Mouse (Mus musculus) CH12.LX (cell line): ENCODE measurements around the gene Aff1. TPM values are rescaled to one million over a fixed set of nuclear protein-coding genes. Genes with fewer than 3 reads are reported as not detected.

Source experiments
- DNase-seq: peaks from one replicate; pipeline ENCODE4 v3.0.0-alpha.2; 2013; ENCODE audit errors: extremely low read depth
- H3K27ac ChIP-seq: 2 replicates; pipeline ENCODE4 v1.5.1; 2012; ENCODE audit warnings: low read depth, mild to moderate bottlenecking, control low read depth, moderate library complexity; ENCODE audit not compliant: insufficient read depth
- H3K27me3 ChIP-seq: replicated peaks from 2 replicates; pipeline ENCODE3; 2012; ENCODE audit warnings: inconsistent platforms
- H3K36me3 ChIP-seq, 2 experiments: replicated peaks in 1 of 2; 2 replicates each; pipeline versions ENCODE3 to v1.6.1; 2012; ENCODE audit warnings: inconsistent platforms in 1 of 2, low read length in 1 of 2, mild to moderate bottlenecking in 1 of 2, mixed read lengths in 1 of 2, moderate library complexity in 1 of 2; ENCODE audit not compliant: control insufficient read depth in 1 of 2, insufficient read depth in 1 of 2
- H3K4me1 ChIP-seq, 2 experiments: 2 replicates each; pipeline ENCODE4 v1.6.1; 2012; ENCODE audit warnings: inconsistent platforms in 1 of 2, moderate library complexity in 1 of 2; ENCODE audit not compliant: insufficient read depth in 2 of 2, control insufficient read depth in 1 of 2
- H3K4me2 ChIP-seq: 2 replicates; pipeline ENCODE4 v1.6.1; 2012; ENCODE audit warnings: low read depth, mild to moderate bottlenecking, control low read depth; ENCODE audit not compliant: poor library complexity, insufficient read depth, severe bottlenecking
- H3K4me3 ChIP-seq, 3 experiments: fragments of 150-350 bp in 1 of 3; sonication (generic) in 1 of 3; replicated peaks in 1 of 3; 2 replicates each; pipeline versions ENCODE3 to v1.5.1; 2011 to 2012; ENCODE audit warnings: low read depth in 2 of 3, low read length in 2 of 3, mild to moderate bottlenecking in 2 of 3, moderate library complexity in 2 of 3, control low read depth in 1 of 3, improper control_type of control experiment in 1 of 3, inconsistent platforms in 1 of 3, mixed read lengths in 1 of 3; ENCODE audit not compliant: poor library complexity in 1 of 3
- H3K79me2 ChIP-seq: replicated peaks from 2 replicates; pipeline ENCODE4 v1.6.1; 2012; ENCODE audit warnings: mild to moderate bottlenecking, moderate library complexity; ENCODE audit not compliant: control insufficient read depth, poor library complexity, insufficient read depth, severe bottlenecking; ENCODE audit errors: extremely low read depth
- H3K9ac ChIP-seq: 2 replicates; pipeline ENCODE4 v1.6.1; 2012; ENCODE audit warnings: low read depth, mild to moderate bottlenecking, control low read depth, moderate library complexity; ENCODE audit not compliant: insufficient read depth
- H3K9me3 ChIP-seq: replicated peaks from 2 replicates; pipeline ENCODE3; 2012; ENCODE audit warnings: low read length, inconsistent platforms, mixed read lengths
- BHLHE40 ChIP-seq: IDR thresholded peaks from 2 replicates; pipeline ENCODE4 v1.6.1; 2011; ENCODE audit warnings: mild to moderate bottlenecking, low read depth, low read length, improper control_type of control experiment
- CHD1 ChIP-seq: IDR thresholded peaks from 2 replicates; pipeline ENCODE4 v1.6.1; 2012; ENCODE audit warnings: low read depth, low read length, improper control_type of control experiment, inconsistent platforms
- CHD2 ChIP-seq: IDR thresholded peaks from 2 replicates; pipeline ENCODE4 v1.6.1; 2011; ENCODE audit warnings: low read length, improper control_type of control experiment
- CTCF ChIP-seq, 2 experiments: IDR thresholded peaks in 1 of 2; conservative IDR thresholded peaks in 1 of 2; 2 replicates each; pipeline ENCODE4 v1.5.1; 2011 to 2012; ENCODE audit warnings: low read depth in 2 of 2, low read length in 2 of 2, improper control_type of control experiment in 1 of 2, inconsistent platforms in 1 of 2, mild to moderate bottlenecking in 1 of 2, moderate library complexity in 1 of 2
- ETS1 ChIP-seq: conservative IDR thresholded peaks from 2 replicates; pipeline ENCODE4 v1.6.1; 2012; ENCODE audit warnings: low read depth, mild to moderate bottlenecking, inconsistent platforms, low read length, improper control_type of control experiment, moderate library complexity
- GABPA ChIP-seq: IDR thresholded peaks from 2 replicates; pipeline ENCODE4 v1.6.1; 2012; ENCODE audit warnings: low read depth, low read length, improper control_type of control experiment, inconsistent platforms; ENCODE audit not compliant: insufficient replicate concordance
- IRF4 ChIP-seq: IDR thresholded peaks from 2 replicates; pipeline ENCODE4 v1.6.1; 2014; ENCODE audit warnings: low read depth, mild to moderate bottlenecking, inconsistent platforms, low read length, improper control_type of control experiment
- JUND ChIP-seq: conservative IDR thresholded peaks from 2 replicates; pipeline ENCODE4 v1.6.1; 2011; ENCODE audit warnings: low read depth, low read length, improper control_type of control experiment
- KAT2A ChIP-seq: IDR thresholded peaks from 2 replicates; pipeline ENCODE4 v1.6.1; 2012; ENCODE audit warnings: low read length, improper control_type of control experiment, inconsistent platforms; ENCODE audit not compliant: insufficient replicate concordance
- MAFK ChIP-seq: IDR thresholded peaks from 2 replicates; pipeline ENCODE4 v1.6.1; 2011; ENCODE audit warnings: low read length, improper control_type of control experiment; ENCODE audit not compliant: insufficient replicate concordance
- MAZ ChIP-seq: IDR thresholded peaks from 2 replicates; pipeline ENCODE4 v1.6.1; 2012; ENCODE audit warnings: low read depth, mild to moderate bottlenecking, inconsistent platforms, low read length, improper control_type of control experiment, moderate library complexity
- MEF2A ChIP-seq: IDR thresholded peaks from 2 replicates; pipeline ENCODE4 v1.6.1; 2014; ENCODE audit warnings: low read depth, mild to moderate bottlenecking, inconsistent platforms, low read length, improper control_type of control experiment, borderline replicate concordance
- MXI1 ChIP-seq: IDR thresholded peaks from 2 replicates; pipeline ENCODE4 v1.6.1; 2011; ENCODE audit warnings: mild to moderate bottlenecking, low read depth, low read length, improper control_type of control experiment
- MYC ChIP-seq: IDR thresholded peaks from 2 replicates; pipeline ENCODE4 v1.6.1; 2011; ENCODE audit warnings: low read depth, mild to moderate bottlenecking, improper control_type of control experiment, low read length
- NRF1 ChIP-seq: IDR thresholded peaks from 2 replicates; pipeline ENCODE4 v1.6.1; 2014; ENCODE audit warnings: low read depth, mild to moderate bottlenecking, inconsistent platforms, low read length, improper control_type of control experiment, moderate library complexity
- PAX5 ChIP-seq: IDR thresholded peaks from 2 replicates; pipeline ENCODE4 v1.6.1; 2012; ENCODE audit warnings: low read length, inconsistent platforms, mixed read lengths
- POLR2AphosphoS2 ChIP-seq: IDR thresholded peaks from 2 replicates; pipeline ENCODE4 v1.6.1; 2011; ENCODE audit warnings: low read depth, low read length, improper control_type of control experiment
- RAD21 ChIP-seq: IDR thresholded peaks from 2 replicates; pipeline ENCODE4 v1.6.1; 2011; ENCODE audit warnings: low read depth, mild to moderate bottlenecking, low read length, improper control_type of control experiment, moderate library complexity
- RCOR1 ChIP-seq: conservative IDR thresholded peaks from 2 replicates; pipeline ENCODE4 v1.6.1; 2012; ENCODE audit warnings: low read depth, mild to moderate bottlenecking, inconsistent platforms, low read length, improper control_type of control experiment
- SIN3A ChIP-seq: IDR thresholded peaks from 2 replicates; pipeline ENCODE4 v1.6.1; 2012; ENCODE audit warnings: low read length, improper control_type of control experiment, inconsistent platforms
- SMC3 ChIP-seq: IDR thresholded peaks from 2 replicates; pipeline ENCODE4 v1.6.1; 2011; ENCODE audit warnings: low read depth, low read length, improper control_type of control experiment
- TBP ChIP-seq: conservative IDR thresholded peaks from 2 replicates; pipeline ENCODE4 v1.6.1; 2011; ENCODE audit warnings: low read depth, low read length, improper control_type of control experiment
- TCF12 ChIP-seq: IDR thresholded peaks from 2 replicates; pipeline ENCODE4 v1.6.1; 2014; ENCODE audit warnings: low read depth, mild to moderate bottlenecking, inconsistent platforms, low read length, improper control_type of control experiment
- UBTF ChIP-seq: IDR thresholded peaks from 2 replicates; pipeline ENCODE4 v1.6.1; 2012; ENCODE audit warnings: low read depth, mild to moderate bottlenecking, inconsistent platforms, low read length, improper control_type of control experiment, moderate library complexity
- USF2 ChIP-seq: conservative IDR thresholded peaks from 2 replicates; pipeline ENCODE4 v1.6.1; 2011; ENCODE audit warnings: low read depth, low read length, improper control_type of control experiment
- ZC3H11A ChIP-seq: IDR thresholded peaks from 2 replicates; pipeline ENCODE4 v1.6.1; 2012; ENCODE audit warnings: low read depth, mild to moderate bottlenecking, inconsistent platforms, low read length, improper control_type of control experiment
- ZKSCAN1 ChIP-seq: IDR thresholded peaks from 2 replicates; pipeline ENCODE4 v1.6.1; 2012; ENCODE audit warnings: low read depth, inconsistent platforms, low read length, improper control_type of control experiment, borderline replicate concordance
- ZMIZ1 ChIP-seq: IDR thresholded peaks from 2 replicates; pipeline ENCODE4 v1.6.1; 2012; ENCODE audit warnings: low read depth, mild to moderate bottlenecking, inconsistent platforms, low read length, improper control_type of control experiment
- dilution Hi-C: fragments of 300-500 bp; cut with MboI; formaldehyde crosslinking; loops from 2 replicates; pipeline ENCODE4 v1.14.3; 2020; ENCODE audit warnings: low sequenced_read_pairs; ENCODE audit not compliant: extremely low pct_unique_long_range_greater_than_20kb, extremely low pct_ligation_motif_present
- in situ Hi-C: fragments of 300-500 bp; cut with MboI; formaldehyde crosslinking; loops from 3 replicates; pipeline ENCODE4 v1.14.3; 2019; ENCODE audit warnings: low sequenced_read_pairs, low pct_ligation_motif_present, low pct_unique_long_range_greater_than_20kb, mixed read lengths
- polyA plus RNA-seq: library from polyadenylated mRNA; unstranded; fragments of >175 nt; gene quantifications from 2 replicates; pipeline ENCODE4 v1.2.1, GENCODE M21; 2012; ENCODE audit warnings: low read depth; ENCODE audit not compliant: insufficient read length
- total RNA-seq, 2 experiments: library from RNA; depleted of rRNA; stranded (reverse); fragments of 300-350 nt in 1 of 2; fragments of >200 nt in 1 of 2; gene quantifications; 2 replicates each; pipeline ENCODE4 v1.2.3; 2012 to 2014

Gene Aff1
- total and polyA plus RNA-seq, 3 experiments = 13.2 to 38.9 (median 21.8) TPM

DNA sequence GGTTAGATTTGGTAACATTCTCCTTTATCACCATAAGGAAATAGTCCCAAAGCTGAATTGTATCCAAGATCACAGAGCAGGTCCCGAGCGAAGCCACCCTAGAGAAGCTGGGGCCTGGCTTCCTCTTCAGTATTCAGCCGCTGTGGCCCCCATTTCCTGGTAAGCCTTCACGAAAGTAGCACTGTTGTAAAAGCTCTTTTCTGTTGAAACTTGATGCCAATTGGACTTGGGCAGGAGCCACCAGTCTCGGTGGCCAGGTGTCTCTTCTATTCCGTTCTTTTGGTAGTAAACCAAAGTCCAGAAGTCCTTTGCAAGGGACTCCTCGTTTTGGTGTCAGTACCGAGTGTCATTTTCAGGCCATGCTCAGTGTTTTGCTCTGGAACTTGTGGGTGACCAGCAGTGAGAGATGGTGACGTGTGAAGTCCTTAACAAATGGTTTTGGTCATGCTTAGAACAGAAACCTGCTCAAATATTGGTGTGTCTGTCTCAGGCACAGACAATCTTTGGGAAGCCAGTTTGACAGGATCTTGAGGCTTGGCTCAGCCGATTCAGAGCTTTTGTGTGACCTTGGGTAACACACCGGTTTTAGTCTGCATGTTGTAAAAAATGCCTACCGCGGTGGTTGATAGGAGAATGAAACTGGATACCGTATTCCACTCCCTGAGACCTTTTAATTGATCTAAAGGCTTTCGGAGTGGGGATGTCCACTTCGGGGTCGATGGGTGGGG lies 114.8 kb downstream of the Aff1 start:
- Histone ChIP-seq H3K4me3 (no peak overlapping the region), H3K4me1 (peaks cover 10 to 33% of the 10 kb centered on the region in 2 experiments; a peak in 3 of 4 replicates), H3K27me3 (no peaks in the 10 kb centered on the region), H3K9ac (no peak overlapping the region), H3K9me3 (no peaks in the 10 kb centered on the region), H3K36me3 (peaks cover 31 to 80% of the 10 kb centered on the region in 2 experiments), H3K4me2 (no peak overlapping the region), H3K79me2 (peaks cover 73% of the 10 kb centered on the region), H3K27ac (no peak overlapping the region)
- no peak for DNase-seq
- no peak for TF ChIP-seq UBTF
- no peak for TF ChIP-seq ZMIZ1
- no peak for TF ChIP-seq MAFK
- TF ChIP-seq MYC = no peak
- TF ChIP-seq CHD1 = no peak
- no peak for TF ChIP-seq TCF12
- no peak for TF ChIP-seq ETS1
- TF ChIP-seq RCOR1 = no peak
- TF ChIP-seq USF2 = no peak
- no peak for TF ChIP-seq CHD2
- TF ChIP-seq CTCF (conservative IDR thresholded peaks at IDR 0.05 in 1 of 2, IDR thresholded peaks at IDR 0.05 in 1 of 2; ENCODE audit: low read depth in 2 of 2, low read length in 2 of 2) = no peak
- TF ChIP-seq MXI1 = no peak
- TF ChIP-seq MEF2A = no peak
- no peak for TF ChIP-seq KAT2A
- in situ Hi-C loops = loop anchor here (25.0 kb wide), 1 partner anchor 470 kb away; no protein-coding TSS in a partner anchor
- dilution Hi-C loops = no loop called here

DNA sequence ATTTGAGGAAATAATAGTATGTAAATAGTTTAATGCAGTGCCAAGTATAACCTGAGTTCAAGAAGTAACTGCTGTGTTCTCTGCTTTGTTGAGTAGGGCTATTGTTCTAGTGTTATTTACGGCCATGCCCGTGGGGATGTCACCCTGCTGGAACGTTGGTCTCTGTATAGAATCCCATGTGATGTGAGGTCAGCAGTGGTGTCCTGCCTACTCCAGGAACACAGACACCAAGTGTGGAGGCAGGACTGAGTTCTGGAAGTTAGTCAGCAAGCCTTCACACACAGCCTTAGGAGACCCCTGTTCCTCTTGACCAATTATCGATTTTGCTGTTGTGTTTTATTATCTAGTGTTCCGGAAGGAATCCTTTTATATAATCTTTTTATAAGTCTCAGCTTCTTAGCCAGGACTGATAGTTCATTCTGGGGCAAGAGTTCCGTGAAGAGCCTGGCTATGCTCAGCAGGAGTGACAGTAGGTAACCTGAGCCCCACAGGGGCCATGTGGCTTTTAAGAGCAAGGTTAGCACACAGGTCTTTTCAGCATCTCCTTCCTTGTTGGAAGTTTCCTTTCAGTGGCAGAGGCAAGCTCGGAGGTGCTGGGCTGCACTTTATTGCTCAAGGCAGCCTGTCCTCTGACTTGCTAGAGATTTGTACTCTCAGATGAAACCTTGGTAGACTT lies 115.6 kb downstream of the Aff1 start:
- in situ Hi-C loops = loop anchor here (25.0 kb wide), 1 partner anchor 470 kb away; no protein-coding TSS in a partner anchor
- dilution Hi-C loops = no loop called here
- TF ChIP-seq MXI1 = no peak
- no peak for TF ChIP-seq NRF1
- TF ChIP-seq BHLHE40 = no peak
- no peak for TF ChIP-seq RCOR1
- no peak for TF ChIP-seq USF2
- TF ChIP-seq MAZ = no peak
- TF ChIP-seq IRF4 = no peak
- TF ChIP-seq CHD2 = no peak
- no peak for TF ChIP-seq PAX5
- TF ChIP-seq GABPA = no peak
- TF ChIP-seq SMC3 = no peak
- no peak for TF ChIP-seq ZKSCAN1
- TF ChIP-seq POLR2AphosphoS2 = no peak
- TF ChIP-seq JUND = no peak
- TF ChIP-seq SIN3A = no peak
- no peak for TF ChIP-seq MYC
- no peak for TF ChIP-seq TBP
- no peak for TF ChIP-seq ZC3H11A
- TF ChIP-seq RAD21 = no peak
- TF ChIP-seq, all 38 proteins: peak for 0

More for the DNA sequence above, 115.6 kb downstream of the Aff1 start:
- Histone ChIP-seq H3K27me3 (no peaks in the 10 kb centered on the region), H3K27ac (no peak overlapping the region), H3K4me1 (peaks cover 10 to 40% of the 10 kb centered on the region in 2 experiments; a peak in 3 of 4 replicates), H3K4me2 (no peak overlapping the region), H3K36me3 (peaks cover 29 to 77% of the 10 kb centered on the region in 2 experiments), H3K9ac (no peak overlapping the region), H3K79me2 (peaks cover 75% of the 10 kb centered on the region), H3K9me3 (no peaks in the 10 kb centered on the region), H3K4me3 (no peak overlapping the region)
- DNase-seq = no peak
